Mouse (Mus musculus) midbrain, embryonic 13.5 days (tissue): ENCODE measurements at regions not wholly inside any gene's neighbourhood (a gene's known extent, or its start where the extent isn't known, plus 50 kb on each side); places are given as distances from the start of the nearest gene placed in this dataset.
A peak's percentile ranks its signal among the peaks of the same experiment; 100 is the strongest.
"Not testable (repeated sequence)": the region's sequence is repeated elsewhere in the genome, so short reads cannot be mapped to it uniquely, and the experiment has no call there.

ENCODE experiments used
- ATAC-seq: fragments of 200-750 bp; cut with Nextera tagmentation; 2 replicates; pipeline ENCODE4 v1.8.0; 2017; ENCODE audit warnings: mild to moderate bottlenecking, moderate TSS enrichment, moderate library complexity
- H3K27ac ChIP-seq: fragments of 300-500 bp; sonication (generic); 2 replicates; pipeline ENCODE4 v1.5.1; 2015; ENCODE audit warnings: inconsistent platforms, mild to moderate bottlenecking, moderate library complexity
- H3K27me3 ChIP-seq: fragments of 300-500 bp; sonication (generic); 2 replicates; pipeline ENCODE4 v1.6.1; 2015; ENCODE audit warnings: mild to moderate bottlenecking, inconsistent platforms
- H3K36me3 ChIP-seq: fragments of 300-500 bp; sonication (generic); 2 replicates; pipeline ENCODE4 v1.6.1; 2015; ENCODE audit warnings: mild to moderate bottlenecking, inconsistent platforms
- H3K4me1 ChIP-seq: fragments of 300-500 bp; sonication (generic); replicated peaks from 2 replicates; pipeline ENCODE4 v1.6.1; 2015; ENCODE audit warnings: inconsistent platforms
- H3K4me2 ChIP-seq: fragments of 300-500 bp; sonication (generic); replicated peaks from 2 replicates; pipeline ENCODE4 v1.6.1; 2015; ENCODE audit warnings: moderate library complexity, mild to moderate bottlenecking, inconsistent platforms
- H3K4me3 ChIP-seq: fragments of 300-500 bp; sonication (generic); replicated peaks from 2 replicates; pipeline ENCODE4 v1.5.1; 2015; ENCODE audit warnings: mild to moderate bottlenecking, inconsistent platforms
- H3K9ac ChIP-seq: fragments of 300-500 bp; sonication (generic); replicated peaks from 2 replicates; pipeline ENCODE4 v1.6.1; 2015; ENCODE audit warnings: mild to moderate bottlenecking, inconsistent platforms
- H3K9me3 ChIP-seq: fragments of 300-500 bp; sonication (generic); 2 replicates; pipeline ENCODE4 v1.6.1; 2016; ENCODE audit warnings: mild to moderate bottlenecking, inconsistent platforms
- WGBS: fragments of 180-500 bp; shearing (Covaris S2); methylation state at CpG from one replicate; pipeline ENCODE4 v1.1.7; 2015; 5-methylcytosine and 5-hydroxymethylcytosine counted together

- no peaks in the 10 kb centered on the region for H3K27me3 ChIP-seq
- no peak overlapping the region for H3K4me3 ChIP-seq
- 59% methylated on average over 7 of the region's 7 CpGs for WGBS
- no peak overlapping the region for H3K9ac ChIP-seq
- no peak overlapping the region for H3K4me2 ChIP-seq
- no peak for ATAC-seq
- H3K27ac ChIP-seq = peak overlapping the region; percentile 71
- H3K9me3 ChIP-seq = no peaks in the 10 kb centered on the region
- H3K4me1 ChIP-seq = peaks cover 30% of the 10 kb centered on the region
- H3K36me3 ChIP-seq = no peaks in the 10 kb centered on the region
Observed at GRCm38 (mm10) chr12:27946866-27947459, 604.6 kb upstream of the Sox11 start.

GRCm38 (mm10) chr12:27945411-27945810 lies 603.0 kb upstream of the Sox11 start:
- ATAC-seq = peak; percentile 94
- Histone ChIP-seq H3K27ac (peak overlapping the region; percentile 82), H3K27me3 (no peaks in the 10 kb centered on the region), H3K4me2 (no peak overlapping the region), H3K9ac (no peak overlapping the region; the same call in 1 of the 2 replicates), H3K36me3 (no peaks in the 10 kb centered on the region), H3K9me3 (no peaks in the 10 kb centered on the region), H3K4me1 (peaks cover 30% of the 10 kb centered on the region), H3K4me3 (no peak overlapping the region)
- 32% methylated on average over 2 of the region's 2 CpGs for WGBS

- Histone ChIP-seq H3K27me3 (no peaks in the 10 kb centered on the region), H3K4me2 (no peak overlapping the region), H3K4me3 (no peak overlapping the region), H3K9ac (no peak overlapping the region), H3K4me1 (peaks cover 12% of the 10 kb centered on the region), H3K27ac (no peak overlapping the region), H3K36me3 (no peaks in the 10 kb centered on the region), H3K9me3 (no peaks in the 10 kb centered on the region)
- 97% methylated on average over 1 of the region's 1 CpGs for WGBS
- no peak for ATAC-seq
Observed at GRCm38 (mm10) chr12:27941053-27941452, 598.7 kb upstream of the Sox11 start.

- Histone ChIP-seq H3K9me3 (no peaks in the 10 kb centered on the region), H3K4me1 (peaks cover 26% of the 10 kb centered on the region), H3K9ac (no peak overlapping the region), H3K27ac (peak overlapping the region; percentile 58), H3K27me3 (no peaks in the 10 kb centered on the region), H3K4me2 (0 out of 2 replicates have a peak overlapping the region, but pooled peaks have one; percentile 22), H3K36me3 (no peaks in the 10 kb centered on the region), H3K4me3 (no peak overlapping the region)
- 29% methylated on average over 7 of the region's 7 CpGs for WGBS
- peak; percentile 60 for ATAC-seq
Observed at GRCm38 (mm10) chr12:27932382-27933140, 590.2 kb upstream of the Sox11 start.

- Histone ChIP-seq H3K4me1 (peaks cover 24% of the 10 kb centered on the region), H3K9ac (no peak overlapping the region), H3K27ac (peak overlapping the region; percentile 54), H3K4me2 (no peak overlapping the region), H3K4me3 (no peak overlapping the region), H3K36me3 (no peaks in the 10 kb centered on the region), H3K9me3 (no peaks in the 10 kb centered on the region), H3K27me3 (no peaks in the 10 kb centered on the region)
- WGBS = 53% methylated on average over 11 of the region's 11 CpGs
- peak; percentile 60; the same call in 1 of the 2 replicates for ATAC-seq
Observed at GRCm38 (mm10) chr12:27928366-27928963, 586.1 kb upstream of the Sox11 start.

- H3K4me2 ChIP-seq = no peak overlapping the region
- no peaks in the 10 kb centered on the region for H3K9me3 ChIP-seq
- no peaks in the 10 kb centered on the region for H3K36me3 ChIP-seq
- WGBS = 92% methylated on average over 6 of the region's 6 CpGs
- no peak overlapping the region for H3K4me3 ChIP-seq
- no peaks in the 10 kb centered on the region for H3K27me3 ChIP-seq
- no peak overlapping the region for H3K9ac ChIP-seq
- no peak for ATAC-seq
- H3K27ac ChIP-seq = no peak overlapping the region
- peaks cover 6% of the 10 kb centered on the region; the same call in 1 of the 2 replicates for H3K4me1 ChIP-seq
Observed at GRCm38 (mm10) chr12:27926730-27927129, 584.4 kb upstream of the Sox11 start.

GRCm38 (mm10) chr12:27920607-27921006 lies 578.2 kb upstream of the Sox11 start:
- H3K27me3 ChIP-seq = no peaks in the 10 kb centered on the region
- ATAC-seq = no peak
- no peaks in the 10 kb centered on the region for H3K4me1 ChIP-seq
- WGBS = 82% methylated on average over 1 of the region's 1 CpGs
- no peak overlapping the region for H3K9ac ChIP-seq
- no peaks in the 10 kb centered on the region for H3K9me3 ChIP-seq
- no peak overlapping the region for H3K4me3 ChIP-seq
- no peak overlapping the region for H3K27ac ChIP-seq
- no peaks in the 10 kb centered on the region for H3K36me3 ChIP-seq
- no peak overlapping the region for H3K4me2 ChIP-seq

- ATAC-seq = no peak
- no peak overlapping the region for H3K27ac ChIP-seq
- H3K4me2 ChIP-seq = no peak overlapping the region
- H3K36me3 ChIP-seq = no peaks in the 10 kb centered on the region
- no peaks in the 10 kb centered on the region for H3K9me3 ChIP-seq
- H3K27me3 ChIP-seq = no peaks in the 10 kb centered on the region
- 86% methylated on average over 3 of the region's 3 CpGs for WGBS
- H3K4me3 ChIP-seq = no peak overlapping the region
- H3K4me1 ChIP-seq = no peaks in the 10 kb centered on the region
- no peak overlapping the region for H3K9ac ChIP-seq
Observed at GRCm38 (mm10) chr12:27916401-27916920, 574.1 kb upstream of the Sox11 start.

- Histone ChIP-seq H3K9me3 (no peaks in the 10 kb centered on the region), H3K9ac (no peak overlapping the region), H3K27me3 (no peaks in the 10 kb centered on the region), H3K4me1 (no peaks in the 10 kb centered on the region), H3K27ac (no peak overlapping the region), H3K36me3 (no peaks in the 10 kb centered on the region), H3K4me3 (no peak overlapping the region), H3K4me2 (no peak overlapping the region)
- WGBS = 53% methylated on average over 5 of the region's 5 CpGs
- ATAC-seq = no peak
Observed at GRCm38 (mm10) chr12:27909417-27910100, 567.2 kb upstream of the Sox11 start.

GRCm38 (mm10) chr12:27896682-27897081 lies 554.3 kb upstream of the Sox11 start:
- not testable (repeated sequence) for H3K4me3 ChIP-seq, H3K9me3 ChIP-seq, H3K36me3 ChIP-seq, ATAC-seq, H3K27ac ChIP-seq, H3K4me1 ChIP-seq, H3K9ac ChIP-seq, H3K27me3 ChIP-seq, H3K4me2 ChIP-seq

GRCm38 (mm10) chr12:27881720-27882119 lies 539.3 kb upstream of the Sox11 start:
- H3K4me1 ChIP-seq = no peaks in the 10 kb centered on the region
- 70% methylated on average over 4 of the region's 4 CpGs for WGBS
- no peak overlapping the region for H3K4me3 ChIP-seq
- ATAC-seq = no peak
- H3K9ac ChIP-seq = no peak overlapping the region
- no peak overlapping the region for H3K4me2 ChIP-seq
- no peaks in the 10 kb centered on the region for H3K9me3 ChIP-seq
- no peaks in the 10 kb centered on the region for H3K27me3 ChIP-seq
- no peaks in the 10 kb centered on the region for H3K36me3 ChIP-seq
- no peak overlapping the region for H3K27ac ChIP-seq

GRCm38 (mm10) chr12:27866421-27866820 lies 524.0 kb upstream of the Sox11 start:
- Histone ChIP-seq H3K9ac (no peak overlapping the region), H3K4me3 (no peak overlapping the region), H3K9me3 (no peaks in the 10 kb centered on the region), H3K4me2 (no peak overlapping the region), H3K4me1 (no peaks in the 10 kb centered on the region), H3K27me3 (no peaks in the 10 kb centered on the region), H3K27ac (no peak overlapping the region), H3K36me3 (no peaks in the 10 kb centered on the region)
- 81% methylated on average over 1 of the region's 1 CpGs for WGBS
- ATAC-seq = no peak
